Mouse (Mus musculus) 416B (cell line): ENCODE data around the gene Aadac.
A peak's percentile ranks its signal among the peaks of the same experiment; 100 is the strongest.

ENCODE experiments used
- DNase-seq: peaks from one replicate; pipeline ENCODE4 v3.0.0; 2011; ENCODE audit warnings: low read depth

The Aadac gene

GRCm38 (mm10) chr3:60025417-60025816 lies at the start of gene Aadac:
Aadac (plus strand) TSS chr3:60025717.
- DNase-seq: no peak

DNA sequence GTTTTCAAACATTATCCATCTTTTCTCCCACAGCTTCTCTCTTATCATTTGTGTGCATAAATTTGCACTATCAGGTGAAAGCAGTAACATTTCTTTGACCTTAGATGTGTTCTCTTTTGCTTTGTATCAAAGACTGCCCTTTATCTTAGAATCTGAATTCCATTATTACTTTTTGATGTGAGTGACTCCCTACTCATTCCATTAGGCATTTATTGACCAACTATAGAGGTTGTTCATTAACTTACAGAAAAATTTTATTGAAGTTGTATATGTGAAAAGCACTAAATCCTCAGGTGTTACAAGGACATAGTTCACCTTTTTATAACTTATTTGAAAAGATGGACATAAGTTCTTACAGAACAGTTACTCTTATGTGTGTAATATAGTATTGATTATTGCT lies 21.9 kb upstream of the Aadac start:
- DNase-seq: no peak

GRCm38 (mm10) chr3:60006443-60006842 lies 19.1 kb upstream of the Aadac start, which contains the start of gene Aadacl2:
Aadacl2 (plus strand) TSS chr3:60006743.
- no peak for DNase-seq

DNA sequence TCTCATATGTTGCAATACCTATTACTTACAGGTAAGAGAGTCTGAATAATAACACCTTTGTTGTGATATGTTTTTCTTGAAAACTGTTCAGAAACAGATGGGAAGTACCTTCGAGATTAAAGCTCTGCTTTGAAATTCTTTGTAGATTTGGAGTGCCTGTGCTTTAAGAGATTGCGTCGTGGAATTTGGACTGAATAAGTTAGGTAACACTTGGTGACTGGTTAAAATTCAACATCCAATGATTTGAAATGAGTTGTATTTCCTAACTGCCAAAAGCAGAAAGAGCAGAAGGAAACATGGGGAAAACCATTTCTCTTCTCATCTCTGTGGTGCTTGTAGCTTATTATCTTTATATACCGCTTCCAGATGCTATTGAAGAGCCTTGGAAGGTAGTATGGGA lies 6.0 kb downstream of the Aadac start:
- DNase-seq: no peak

DNA sequence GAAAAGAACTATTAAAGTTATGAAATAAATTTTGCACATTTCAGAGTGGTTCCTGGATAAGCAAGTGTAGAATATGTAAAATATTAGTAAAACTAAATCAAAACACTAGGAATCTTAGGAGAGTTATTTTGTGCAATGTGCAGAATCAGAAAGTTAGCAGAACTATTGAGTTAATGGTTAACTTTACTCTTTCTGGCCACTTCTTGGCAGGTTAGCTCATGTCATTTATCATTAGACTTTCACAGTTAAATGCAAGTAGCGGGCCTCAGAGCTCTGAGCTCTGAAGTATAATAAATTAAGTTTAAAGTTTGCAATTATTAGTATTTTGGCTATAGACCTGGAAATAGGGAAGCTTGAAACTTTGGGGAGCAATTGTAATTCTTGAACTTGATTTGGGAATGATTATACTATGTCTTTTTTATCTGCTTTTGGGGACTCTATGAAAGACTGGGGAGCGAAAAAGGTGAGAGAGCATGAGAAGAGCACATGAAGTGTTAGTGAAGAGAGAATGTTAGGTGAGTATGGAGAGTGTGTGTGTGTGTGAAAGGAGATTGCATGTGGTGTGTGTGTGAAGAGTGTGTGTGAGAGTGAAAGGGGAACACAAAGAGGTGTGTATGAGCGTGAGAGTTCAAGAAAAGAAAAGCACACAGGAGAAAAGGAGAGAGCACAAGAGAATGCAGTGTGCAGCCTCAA lies 20.9 kb downstream of the Aadac start:
- DNase-seq: no peak

DNA sequence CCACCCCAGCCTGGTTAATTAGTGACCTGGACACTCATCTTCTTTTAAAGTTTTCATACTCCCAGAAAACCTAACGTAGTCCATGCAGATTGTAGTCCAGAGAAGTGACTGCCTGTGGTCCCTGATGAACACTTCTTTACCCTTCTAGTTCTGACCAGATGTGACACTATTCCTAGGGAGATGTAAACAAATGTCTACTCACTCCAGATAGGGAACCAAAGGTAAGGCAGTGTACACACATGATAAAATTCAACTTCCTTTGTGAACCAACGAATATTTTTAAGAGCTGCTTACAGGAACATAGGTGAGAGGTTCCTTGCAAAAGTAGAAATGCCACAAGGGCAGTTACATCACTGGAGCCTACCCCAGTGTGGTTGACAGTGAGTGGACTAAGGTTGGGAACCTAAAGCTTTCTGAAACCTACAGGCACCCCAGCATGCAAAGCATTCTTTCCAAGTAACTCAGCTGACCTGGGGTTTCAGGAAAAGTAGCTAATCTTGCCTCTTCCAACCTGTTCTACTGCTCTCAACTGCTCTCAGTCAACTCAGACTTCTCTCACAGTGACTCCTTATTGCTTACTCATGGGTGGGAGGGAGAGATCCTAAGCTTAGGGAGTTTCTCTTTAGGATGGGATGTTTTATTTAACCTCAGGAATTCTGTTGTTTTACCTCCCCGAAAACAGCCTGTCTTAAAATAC lies 27.9 kb downstream of the Aadac start:
- no peak for DNase-seq

- DNase-seq: no peak
These were observed 28.4 kb downstream of the Aadac start for GRCm38 (mm10) chr3:60053931-60054330.

DNA sequence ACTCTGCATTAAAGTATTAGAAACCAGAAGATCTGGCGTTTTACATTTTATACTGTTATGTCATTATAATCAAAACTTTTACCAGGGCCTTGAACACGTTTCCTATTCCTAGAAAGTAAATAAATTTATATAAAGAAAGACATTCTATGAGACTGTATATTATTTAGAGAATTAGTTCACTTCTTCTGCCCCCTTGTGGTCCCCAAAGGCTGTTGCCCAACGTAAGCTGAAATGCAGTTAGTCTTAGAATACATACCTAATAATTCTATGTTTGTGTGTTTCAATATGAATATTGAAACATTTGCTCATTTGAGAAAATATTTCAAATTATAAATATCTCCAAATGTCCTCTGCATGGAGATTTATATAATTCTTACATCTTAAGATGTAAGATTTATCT lies 30.9 kb downstream of the Aadac start:
- DNase-seq: peak; percentile 57

DNA sequence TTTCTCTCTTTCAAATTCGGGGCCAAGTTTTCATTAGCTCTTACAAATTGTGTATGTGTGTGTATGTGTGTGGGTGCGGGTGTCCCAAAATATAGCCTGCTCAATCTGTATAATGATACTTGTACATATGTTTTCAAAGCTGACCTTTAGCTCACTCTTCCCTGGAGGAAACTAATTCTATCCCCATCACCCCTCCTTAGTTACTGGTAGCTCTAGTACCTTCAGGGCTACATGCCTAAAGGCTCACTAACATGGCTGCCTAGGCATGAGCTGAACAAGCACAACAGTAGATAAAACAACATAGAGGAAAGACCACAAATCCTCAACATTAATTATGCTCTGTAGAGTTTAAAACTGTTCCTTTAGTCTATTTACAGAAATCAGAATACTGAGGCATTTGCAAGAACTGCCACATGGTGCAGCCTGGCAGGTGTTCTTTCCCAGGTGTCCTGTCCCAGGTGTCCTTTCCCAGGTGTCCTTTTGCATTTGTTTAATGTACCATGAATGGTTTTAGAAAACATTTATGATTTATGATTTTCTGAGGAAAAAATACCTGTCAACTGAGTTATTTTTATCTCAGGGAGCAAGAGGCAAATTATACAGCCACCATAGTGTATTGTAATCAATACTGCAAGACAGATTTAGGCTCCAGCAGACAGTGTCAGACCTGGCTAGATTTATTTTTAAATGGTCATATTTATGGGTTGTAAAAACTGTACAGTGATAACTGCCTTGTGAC lies 31.7 kb downstream of the Aadac start:
- DNase-seq: no peak

- no peak for DNase-seq
These were observed 32.2 kb downstream of the Aadac start for GRCm38 (mm10) chr3:60057809-60058082.

- no peak for DNase-seq
These were observed 53.4 kb downstream of the Aadac start for GRCm38 (mm10) chr3:60078883-60079415.

DNA sequence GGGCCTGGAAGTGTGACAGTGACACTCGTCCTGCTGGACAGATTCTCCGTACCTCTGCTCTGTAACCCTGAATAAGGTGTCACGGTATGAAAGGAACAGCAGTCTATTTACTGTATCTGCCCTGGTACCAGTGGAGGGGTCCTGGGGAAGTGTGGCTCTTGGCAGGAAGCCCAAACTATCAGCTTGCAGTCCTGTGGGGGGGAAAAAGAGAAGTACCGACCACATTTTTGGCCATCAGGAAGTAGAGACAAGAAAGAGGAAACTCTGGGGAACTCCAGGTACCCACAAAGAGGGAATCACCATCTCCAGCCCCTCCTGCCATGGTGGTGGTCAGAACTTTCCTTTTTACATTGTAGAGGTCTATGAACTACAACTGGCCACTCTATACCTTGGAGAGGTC lies 55.1 kb downstream of the Aadac start:
- peak; percentile 87 for DNase-seq

GRCm38 (mm10) chr3:60081648-60082047 lies 56.1 kb downstream of the Aadac start, which contains the start of gene Sucnr1:
Sucnr1 (plus strand) TSS chr3:60081869.
- DNase-seq: peak; percentile 26

GRCm38 (mm10) chr3:60082746-60083145 lies 57.2 kb downstream of the Aadac start:
- DNase-seq: no peak

- DNase-seq: no peak
These were observed 60.2 kb downstream of the Aadac start for GRCm38 (mm10) chr3:60085729-60086128.
